Mouse (Mus musculus): ENCODE results near the gene Pgm5.

The Pgm5 gene

GRCm38 (mm10) chr19:24865436-24865835 is 3.8 kb upstream of the Pgm5 start:
- DNase-seq: no peak

- DNase-seq: no peak
Observed at GRCm38 (mm10) chr19:24861276-24861611, 411 bp downstream of the Pgm5 start.

GRCm38 (mm10) chr19:24851456-24852315 is 10.0 kb downstream of the Pgm5 start:
- no peak for DNase-seq

GRCm38 (mm10) chr19:24848844-24849243 is 12.8 kb downstream of the Pgm5 start:
- no peak for DNase-seq

- no peak for DNase-seq
Observed at GRCm38 (mm10) chr19:24848345-24848744, 13.3 kb downstream of the Pgm5 start.

GRCm38 (mm10) chr19:24845007-24845546 is 16.6 kb downstream of the Pgm5 start:
- DNase-seq: no peak

GRCm38 (mm10) chr19:24842080-24842479 is 19.6 kb downstream of the Pgm5 start:
- DNase-seq: no peak

- DNase-seq: no peak
Observed at GRCm38 (mm10) chr19:24824517-24824916, 37.1 kb downstream of the Pgm5 start.

- no peak for DNase-seq
Observed at GRCm38 (mm10) chr19:24815661-24816221, 45.9 kb downstream of the Pgm5 start.

GRCm38 (mm10) chr19:24812861-24813293 is 48.8 kb downstream of the Pgm5 start:
- DNase-seq: no peak

GRCm38 (mm10) chr19:24812106-24812810 is 49.4 kb downstream of the Pgm5 start:
- no peak for DNase-seq

GRCm38 (mm10) chr19:24811451-24811850 is 50.2 kb downstream of the Pgm5 start:
- DNase-seq: no peak

GRCm38 (mm10) chr19:24806013-24806412 is 55.6 kb downstream of the Pgm5 start:
- no peak for DNase-seq

GRCm38 (mm10) chr19:24797606-24798005 is 64.0 kb downstream of the Pgm5 start:
- DNase-seq: no peak

- no peak for DNase-seq
Observed at GRCm38 (mm10) chr19:24794350-24794749, 67.3 kb downstream of the Pgm5 start.

GRCm38 (mm10) chr19:24793545-24794139 is 68.0 kb downstream of the Pgm5 start:
- no peak for DNase-seq

GRCm38 (mm10) chr19:24792876-24793275 is 68.8 kb downstream of the Pgm5 start:
- no peak for DNase-seq

- no peak for DNase-seq
Observed at GRCm38 (mm10) chr19:24785898-24786297, 75.8 kb downstream of the Pgm5 start.

GRCm38 (mm10) chr19:24785056-24785675 is 76.5 kb downstream of the Pgm5 start:
- DNase-seq: no peak

GRCm38 (mm10) chr19:24783736-24784135 is 77.9 kb downstream of the Pgm5 start:
- no peak for DNase-seq

- DNase-seq: no peak
Observed at GRCm38 (mm10) chr19:24779996-24780395, 81.7 kb downstream of the Pgm5 start.

- no peak for DNase-seq
Observed at GRCm38 (mm10) chr19:24770345-24770744, 91.3 kb downstream of the Pgm5 start.

GRCm38 (mm10) chr19:24767401-24767800 is 94.3 kb downstream of the Pgm5 start:
- DNase-seq: no peak

Data from cerebellum, adult 11-12 months (tissue).